Mouse (Mus musculus) neural tube, embryonic 12.5 days (tissue): ENCODE measurements around the gene Tkt. TPM values are rescaled to one million over a fixed set of nuclear protein-coding genes. Genes with fewer than 3 reads are reported as not detected.
"Not testable (repeated sequence)": the region's sequence is repeated elsewhere in the genome, so short reads cannot be mapped to it uniquely, and the experiment has no call there.

Experiments used
- ATAC-seq: fragments of 200-750 bp; cut with Nextera tagmentation; 2 replicates; pipeline ENCODE4 v1.8.0; 2017; ENCODE audit warnings: low read depth, mild to moderate bottlenecking, moderate TSS enrichment, moderate library complexity; ENCODE audit not compliant: low FRiP score
- H3K27ac ChIP-seq: fragments of 300-500 bp; sonication (generic); 2 replicates; pipeline ENCODE4 v1.5.1; 2016
- H3K27me3 ChIP-seq: fragments of 300-500 bp; sonication (generic); replicated peaks from 2 replicates; pipeline ENCODE4 v1.6.1; 2016; ENCODE audit warnings: mild to moderate bottlenecking
- H3K36me3 ChIP-seq: fragments of 300-500 bp; sonication (generic); 2 replicates; pipeline ENCODE4 v1.6.1; 2016; ENCODE audit warnings: mild to moderate bottlenecking
- H3K4me1 ChIP-seq: fragments of 300-500 bp; sonication (generic); 2 replicates; pipeline ENCODE4 v1.6.1; 2016
- H3K4me2 ChIP-seq: fragments of 300-500 bp; sonication (generic); replicated peaks from 2 replicates; pipeline ENCODE4 v1.6.1; 2016; ENCODE audit warnings: mild to moderate bottlenecking
- H3K4me3 ChIP-seq: fragments of 300-500 bp; sonication (generic); 2 replicates; pipeline ENCODE4 v1.5.1; 2016
- H3K9ac ChIP-seq: fragments of 300-500 bp; sonication (generic); 2 replicates; pipeline ENCODE4 v1.6.1; 2016; ENCODE audit warnings: mild to moderate bottlenecking
- H3K9me3 ChIP-seq: fragments of 300-500 bp; sonication (generic); 2 replicates; pipeline ENCODE4 v1.6.1; 2016; ENCODE audit warnings: mild to moderate bottlenecking
- WGBS: fragments of 180-500 bp; shearing (Covaris S2); methylation state at CpG from one replicate; pipeline ENCODE4 v1.1.7; 2016; 5-methylcytosine and 5-hydroxymethylcytosine counted together
- polyA plus RNA-seq: library from polyadenylated mRNA; unstranded; fragments of >200 nt; fragmentation: Nextera tagmentation; extraction: Ambion mirVana; gene quantifications from 2 replicates; pipeline ENCODE4 v1.2.1, GENCODE M21; 2016

The Tkt gene
- polyA plus RNA-seq, 1 experiment from 2014 or later = 215 TPM

- H3K4me2 ChIP-seq = no peak overlapping the region
- ATAC-seq = no peak
- H3K9me3 ChIP-seq = no peaks in the 10 kb centered on the region
- WGBS = 94% methylated on average over 6 of the region's 6 CpGs
- no peak overlapping the region for H3K27ac ChIP-seq
- H3K4me3 ChIP-seq = no peak overlapping the region
- H3K27me3 ChIP-seq = no peaks in the 10 kb centered on the region
- peaks cover 17% of the 10 kb centered on the region for H3K36me3 ChIP-seq
- H3K4me1 ChIP-seq = no peaks in the 10 kb centered on the region
- H3K9ac ChIP-seq = no peak overlapping the region
These were observed 16.3 kb upstream of the Tkt start for GRCm38 (mm10) chr14:30531896-30532295.

GRCm38 (mm10) chr14:30533780-30534450, 14.2 kb upstream of the Tkt start:
- 87% methylated on average over 6 of the region's 6 CpGs for WGBS
- no peak overlapping the region for H3K4me2 ChIP-seq
- ATAC-seq = no peak
- no peaks in the 10 kb centered on the region for H3K27me3 ChIP-seq
- H3K4me3 ChIP-seq = no peak overlapping the region
- H3K27ac ChIP-seq = no peak overlapping the region
- H3K36me3 ChIP-seq = peaks cover 3% of the 10 kb centered on the region; the same call in 1 of the 2 replicates
- H3K9me3 ChIP-seq = no peaks in the 10 kb centered on the region
- H3K4me1 ChIP-seq = no peaks in the 10 kb centered on the region
- no peak overlapping the region for H3K9ac ChIP-seq

DNA sequence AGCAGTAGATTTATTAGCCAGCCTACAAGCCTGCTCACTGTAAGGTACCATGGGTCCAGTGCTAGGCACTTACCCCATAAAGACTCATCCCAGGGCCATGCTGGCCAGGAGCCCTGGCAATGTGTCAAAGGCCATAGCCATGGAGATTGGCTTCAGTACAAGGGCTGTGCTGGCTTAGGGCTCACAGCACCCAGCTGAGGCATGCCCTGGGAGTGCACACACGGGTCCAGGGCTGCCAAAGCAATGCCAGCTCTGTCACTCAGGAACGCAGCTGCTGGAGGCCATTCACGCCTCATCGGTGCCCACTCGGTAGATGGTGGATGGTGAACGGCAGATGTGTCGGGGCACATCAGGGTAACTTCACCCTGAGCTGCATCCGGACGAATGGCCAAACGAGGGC, 6.6 kb upstream of the Tkt start:
- no peak for ATAC-seq
- Histone ChIP-seq H3K4me3 (no peak overlapping the region), H3K4me1 (peaks cover 4% of the 10 kb centered on the region; the same call in 1 of the 2 replicates), H3K9ac (no peak overlapping the region), H3K27ac (no peak overlapping the region), H3K27me3 (no peaks in the 10 kb centered on the region), H3K9me3 (no peaks in the 10 kb centered on the region), H3K36me3 (no peaks in the 10 kb centered on the region), H3K4me2 (no peak overlapping the region)
- WGBS = 76% methylated on average over 10 of the region's 10 CpGs

- 92% methylated on average over 5 of the region's 5 CpGs for WGBS
- H3K9ac ChIP-seq, H3K27me3 ChIP-seq, ATAC-seq, H3K36me3 ChIP-seq, H3K27ac ChIP-seq, H3K4me2 ChIP-seq, H3K4me3 ChIP-seq, H3K9me3 ChIP-seq, H3K4me1 ChIP-seq: not testable (repeated sequence)
These were observed 4.8 kb upstream of the Tkt start for GRCm38 (mm10) chr14:30543331-30543730.

DNA sequence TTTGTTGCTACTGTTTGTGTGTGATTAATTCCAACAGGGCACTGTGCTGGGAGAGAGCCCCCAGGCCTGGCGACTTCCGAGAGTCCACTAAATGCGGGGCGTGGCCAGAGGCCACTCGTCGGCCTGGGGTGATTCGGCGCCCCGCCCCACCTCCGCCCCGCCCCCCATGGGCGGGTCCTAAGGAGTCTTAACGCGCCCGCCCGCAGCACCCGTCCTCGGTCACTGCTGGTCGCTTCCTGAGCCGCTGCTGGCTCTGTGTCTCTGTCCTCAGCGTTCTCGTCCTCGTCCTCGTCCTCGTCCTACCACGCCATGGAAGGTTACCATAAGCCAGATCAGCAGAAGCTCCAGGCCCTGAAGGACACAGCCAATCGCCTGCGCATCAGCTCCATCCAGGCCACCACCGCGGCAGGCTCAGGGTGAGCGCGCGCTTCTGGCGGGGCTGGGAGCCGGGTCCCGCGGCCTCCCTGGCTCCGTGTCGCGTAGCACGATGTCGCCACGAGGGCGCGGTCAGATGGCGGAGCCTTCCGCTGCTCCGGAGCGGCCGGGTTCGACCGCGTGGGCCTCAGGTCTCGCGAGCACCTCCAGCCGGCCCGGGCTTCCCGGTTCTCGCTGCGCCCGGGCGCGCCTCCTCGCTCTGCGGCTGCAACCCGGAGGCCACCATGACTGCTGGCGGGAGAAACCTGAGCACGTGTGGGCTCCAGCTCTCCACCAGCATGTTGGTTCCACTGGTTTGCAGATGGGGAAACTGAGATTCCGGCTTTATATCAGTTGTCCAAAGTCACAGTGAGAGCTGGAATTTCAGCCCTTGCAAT, 1.0 kb downstream of the Tkt start:
- Histone ChIP-seq H3K27ac (peak overlapping the region; percentile 86), H3K27me3 (no peaks in the 10 kb centered on the region), H3K4me2 (peak overlapping the region; percentile 77), H3K4me3 (peak overlapping the region; percentile 74), H3K9ac (peak overlapping the region; percentile 92), H3K9me3 (no peaks in the 10 kb centered on the region), H3K36me3 (no peaks in the 10 kb centered on the region), H3K4me1 (peaks cover 30% of the 10 kb centered on the region)
- under 1% methylated on average over 69 of the region's 69 CpGs for WGBS
- peak; percentile 92 for ATAC-seq

DNA sequence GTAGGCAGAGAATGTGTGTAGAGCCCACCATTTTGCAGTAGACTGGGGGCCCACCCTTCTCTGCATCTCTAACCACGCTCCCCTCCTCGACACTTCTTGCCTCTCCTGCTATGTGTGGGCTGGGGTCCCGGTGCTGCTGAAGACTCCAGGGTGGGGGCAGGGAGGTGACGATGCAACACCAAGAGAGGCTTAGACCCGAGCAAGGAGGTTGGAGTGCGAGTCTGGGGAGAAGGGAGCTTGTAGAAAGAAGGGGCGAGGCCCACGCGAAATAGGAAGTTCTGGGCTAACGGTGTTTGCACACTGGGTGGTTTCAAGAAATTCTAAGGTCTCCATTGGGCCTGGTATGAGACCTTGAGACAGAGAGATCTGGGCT, 1.6 kb downstream of the Tkt start:
- Histone ChIP-seq H3K36me3 (no peaks in the 10 kb centered on the region), H3K9me3 (no peaks in the 10 kb centered on the region), H3K4me1 (peaks cover 30% of the 10 kb centered on the region), H3K27me3 (no peaks in the 10 kb centered on the region), H3K4me2 (peak overlapping the region; percentile 77), H3K27ac (peak overlapping the region; percentile 86; the same call in 1 of the 2 replicates), H3K4me3 (peak overlapping the region; percentile 74), H3K9ac (peak overlapping the region; percentile 92)
- peak; percentile 14; the same call in 1 of the 2 replicates for ATAC-seq
- WGBS = under 1% methylated on average over 10 of the region's 10 CpGs

GRCm38 (mm10) chr14:30550232-30551070, 2.3 kb downstream of the Tkt start:
- H3K4me3 ChIP-seq = peak overlapping the region; percentile 74
- H3K27me3 ChIP-seq = no peaks in the 10 kb centered on the region
- peaks cover 30% of the 10 kb centered on the region for H3K4me1 ChIP-seq
- no peak for ATAC-seq
- peak overlapping the region; percentile 92 for H3K9ac ChIP-seq
- H3K36me3 ChIP-seq = no peaks in the 10 kb centered on the region
- H3K9me3 ChIP-seq = no peaks in the 10 kb centered on the region
- H3K27ac ChIP-seq = no peak overlapping the region
- H3K4me2 ChIP-seq = peak overlapping the region; percentile 77
- 37% methylated on average over 8 of the region's 8 CpGs for WGBS

GRCm38 (mm10) chr14:30551509-30551908, 3.4 kb downstream of the Tkt start:
- H3K9ac ChIP-seq = no peak overlapping the region
- no peak for ATAC-seq
- H3K9me3 ChIP-seq = no peaks in the 10 kb centered on the region
- H3K4me1 ChIP-seq = peaks cover 30% of the 10 kb centered on the region
- no peak overlapping the region for H3K4me3 ChIP-seq
- H3K36me3 ChIP-seq = no peaks in the 10 kb centered on the region
- peak overlapping the region; percentile 77 for H3K4me2 ChIP-seq
- 84% methylated on average over 5 of the region's 5 CpGs for WGBS
- H3K27ac ChIP-seq = no peak overlapping the region
- H3K27me3 ChIP-seq = no peaks in the 10 kb centered on the region

- Histone ChIP-seq H3K36me3 (no peaks in the 10 kb centered on the region), H3K4me1 (peaks cover 30% of the 10 kb centered on the region), H3K9me3 (no peaks in the 10 kb centered on the region), H3K4me3 (no peak overlapping the region), H3K27me3 (no peaks in the 10 kb centered on the region), H3K27ac (no peak overlapping the region), H3K4me2 (no peak overlapping the region), H3K9ac (no peak overlapping the region)
- WGBS = 87% methylated on average over 2 of the region's 2 CpGs
- ATAC-seq = no peak
These were observed 3.8 kb downstream of the Tkt start for GRCm38 (mm10) chr14:30551981-30552380.

DNA sequence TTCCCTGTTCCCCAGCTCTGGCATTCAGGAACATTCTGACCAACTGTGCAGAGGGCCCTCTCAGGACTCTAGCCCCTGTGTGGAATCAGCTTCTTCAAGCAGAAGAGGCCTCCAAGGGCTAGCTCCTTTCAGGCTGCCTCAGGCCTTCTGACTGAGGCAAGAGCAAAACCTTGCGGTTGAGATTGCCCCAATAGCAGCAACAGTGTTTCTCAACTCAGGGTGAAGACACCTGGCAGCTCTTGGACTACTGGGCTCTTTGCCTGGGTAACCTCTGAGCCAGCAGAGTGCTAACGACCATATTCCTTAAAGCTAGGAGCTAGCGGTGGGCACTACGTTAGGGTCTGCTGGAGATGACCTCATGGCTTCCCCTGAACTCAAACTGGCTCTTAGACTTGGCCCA, 5.0 kb downstream of the Tkt start:
- no peak for ATAC-seq
- no peaks in the 10 kb centered on the region for H3K27me3 ChIP-seq
- WGBS = 91% methylated on average over 4 of the region's 4 CpGs

DNA sequence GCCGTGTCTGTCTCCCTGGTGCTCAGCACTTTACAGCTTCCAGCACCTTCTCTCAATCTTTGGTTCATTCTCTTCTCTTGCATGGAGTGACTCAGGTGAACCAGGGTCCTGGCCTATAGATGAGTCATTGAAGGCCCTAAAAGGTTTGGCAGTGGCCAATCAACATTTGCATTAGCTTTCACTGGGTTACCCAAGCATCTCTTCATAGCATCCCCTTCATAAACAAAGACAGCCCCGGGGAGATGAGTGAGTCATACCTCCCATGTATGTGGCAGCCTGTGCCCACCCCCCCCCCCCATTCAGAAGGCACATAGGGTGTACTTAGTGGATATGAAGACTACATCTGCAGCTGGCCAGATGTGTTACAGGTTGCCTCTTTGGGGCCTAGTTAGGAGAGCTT, 8.5 kb downstream of the Tkt start:
- no peak overlapping the region for H3K9ac ChIP-seq
- peaks cover 32% of the 10 kb centered on the region for H3K36me3 ChIP-seq
- 85% methylated on average over 2 of the region's 2 CpGs for WGBS
- no peaks in the 10 kb centered on the region for H3K27me3 ChIP-seq
- H3K27ac ChIP-seq = no peak overlapping the region
- peaks cover 5% of the 10 kb centered on the region for H3K4me1 ChIP-seq
- H3K9me3 ChIP-seq = no peaks in the 10 kb centered on the region
- ATAC-seq = no peak
- H3K4me3 ChIP-seq = no peak overlapping the region
- H3K4me2 ChIP-seq = no peak overlapping the region

More for the DNA sequence above, 5.0 kb downstream of the Tkt start:
- Histone ChIP-seq H3K4me1 (peaks cover 27% of the 10 kb centered on the region), H3K4me2 (no peak overlapping the region), H3K9me3 (no peaks in the 10 kb centered on the region), H3K4me3 (no peak overlapping the region), H3K9ac (no peak overlapping the region), H3K36me3 (no peaks in the 10 kb centered on the region), H3K27ac (no peak overlapping the region)

DNA sequence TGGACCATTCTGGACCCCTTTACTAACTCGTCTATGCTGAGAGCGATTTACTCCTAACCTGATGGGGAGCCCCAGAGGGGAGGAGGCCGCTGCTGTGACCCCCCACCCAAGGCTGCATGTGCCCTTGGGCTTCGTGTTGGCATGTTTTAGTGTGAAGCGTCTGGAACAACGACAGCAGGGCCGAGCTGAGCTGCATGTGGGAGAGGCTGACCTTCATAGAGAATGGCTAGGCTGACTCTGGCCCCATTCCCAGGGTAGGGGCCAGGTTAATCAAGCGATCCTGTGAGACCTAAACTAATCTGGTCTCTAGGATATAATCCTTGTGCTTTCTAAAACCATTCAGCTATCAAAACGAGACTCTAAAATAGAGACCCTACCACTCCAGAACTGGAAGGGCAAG, 9.6 kb downstream of the Tkt start:
- 91% methylated on average over 9 of the region's 9 CpGs for WGBS
- Histone ChIP-seq H3K4me1 (peaks cover 7% of the 10 kb centered on the region), H3K9me3 (no peaks in the 10 kb centered on the region), H3K4me3 (no peak overlapping the region), H3K36me3 (peaks cover 35% of the 10 kb centered on the region), H3K9ac (no peak overlapping the region), H3K27me3 (no peaks in the 10 kb centered on the region), H3K4me2 (no peak overlapping the region), H3K27ac (no peak overlapping the region)
- no peak for ATAC-seq
